Mouse (Mus musculus): ENCODE results near the gene Rps16. TPM values are rescaled to one million over a fixed set of nuclear protein-coding genes. Genes with fewer than 3 reads are reported as not detected.

Rps16 gene
- polyA plus RNA-seq, 1 experiment from 2014 or later, result 1,547 TPM

- Histone ChIP-seq H3K9ac (ENCODE audit: low read depth, low read length) (no peak overlapping the region), H3K36me3 (ENCODE audit: control insufficient read depth, insufficient read depth, low read length) (peaks cover 10% of the 10 kb centered on the region), H3K4me2 (no peak overlapping the region; the same call in 1 of the 2 replicates), H3K4me3 (ENCODE audit: low read depth, low read length) (no peak overlapping the region), H3K9me3 (ENCODE audit: control insufficient read depth, low read length) (no peaks in the 10 kb centered on the region), H3K27ac (ENCODE audit: low read depth, low read length) (peak overlapping the region; percentile 97; the same call in 1 of the 2 replicates), H3K4me1 (replicated peaks; ENCODE audit: control insufficient read depth, insufficient read depth, low read length) (peaks cover 53% of the 10 kb centered on the region), H3K27me3 (replicated peaks; ENCODE audit: control insufficient read depth, insufficient read depth, low read length) (no peaks in the 10 kb centered on the region)
- no peak for ATAC-seq (replicated peaks; ENCODE audit: low FRiP score)
- WGBS, result 72% methylated on average over 7 of the region's 7 CpGs
- no peak for DNase-seq (ENCODE audit: low spot score)
These were observed 23.5 kb downstream of the Rps16 start for GRCm38 (mm10) chr7:28373891-28374495.

- peaks cover 10% of the 10 kb centered on the region for H3K36me3 ChIP-seq (ENCODE audit: control insufficient read depth, insufficient read depth, low read length)
- DNase-seq (ENCODE audit: low spot score), result no peak
- peak overlapping the region; percentile 97 for H3K27ac ChIP-seq (ENCODE audit: low read depth, low read length)
- peak overlapping the region; percentile 92 for H3K4me2 ChIP-seq
- no peaks in the 10 kb centered on the region for H3K9me3 ChIP-seq (ENCODE audit: control insufficient read depth, low read length)
- peaks cover 59% of the 10 kb centered on the region for H3K4me1 ChIP-seq (replicated peaks; ENCODE audit: control insufficient read depth, insufficient read depth, low read length)
- ATAC-seq (replicated peaks; ENCODE audit: low FRiP score), result no peak
- H3K9ac ChIP-seq (ENCODE audit: low read depth, low read length), result no peak overlapping the region
- no peak overlapping the region; the same call in 1 of the 2 replicates for H3K4me3 ChIP-seq (ENCODE audit: low read depth, low read length)
- WGBS, result 63% methylated on average over 10 of the region's 10 CpGs
- H3K27me3 ChIP-seq (replicated peaks; ENCODE audit: control insufficient read depth, insufficient read depth, low read length), result no peaks in the 10 kb centered on the region
These were observed 24.2 kb downstream of the Rps16 start for GRCm38 (mm10) chr7:28374647-28375046.

DNA sequence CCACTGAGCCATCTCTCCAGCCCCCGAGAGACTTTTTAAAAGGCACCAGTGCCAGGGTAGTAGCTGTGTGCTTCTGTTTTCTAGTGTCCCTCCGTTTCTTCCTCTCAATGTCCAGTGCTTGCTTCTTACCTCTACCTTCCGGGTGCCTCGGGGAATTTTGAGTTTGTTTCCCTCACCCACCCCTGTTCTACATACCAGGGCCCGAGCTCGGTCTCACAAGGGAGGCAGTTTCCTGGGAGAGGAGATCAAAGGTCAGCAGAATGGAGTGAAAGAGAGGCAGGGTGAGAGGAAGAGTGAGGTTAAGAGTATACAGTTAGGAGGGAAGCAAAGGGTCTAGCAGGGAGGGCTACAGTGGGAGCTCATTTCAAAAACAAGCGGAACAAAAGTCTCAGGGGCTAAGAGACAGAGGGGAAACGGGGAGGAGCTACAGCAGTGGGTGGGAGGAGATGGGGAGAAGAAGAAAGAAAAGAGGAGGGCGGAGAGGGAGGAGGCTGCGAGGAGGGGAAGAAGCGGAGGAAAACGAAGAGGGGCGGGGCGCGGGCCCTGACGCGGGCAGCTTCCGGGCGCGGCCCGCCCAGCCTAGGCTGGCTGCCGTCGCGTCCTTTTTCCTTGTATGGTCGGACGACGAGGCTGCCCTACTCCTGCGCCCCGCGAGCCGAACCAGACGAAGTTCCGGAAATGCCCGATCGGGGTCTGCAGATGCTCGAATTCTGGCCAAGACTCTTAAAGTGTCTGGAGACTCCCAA is 24.9 kb downstream of the Rps16 start:
- WGBS, result 2% methylated on average over 34 of the region's 36 CpGs
- Histone ChIP-seq H3K4me1 (replicated peaks; ENCODE audit: control insufficient read depth, insufficient read depth, low read length) (peaks cover 62% of the 10 kb centered on the region), H3K9ac (ENCODE audit: low read depth, low read length) (peak overlapping the region; percentile 74), H3K4me3 (ENCODE audit: low read depth, low read length) (peak overlapping the region; percentile 51), H3K4me2 (peak overlapping the region; percentile 92), H3K36me3 (ENCODE audit: control insufficient read depth, insufficient read depth, low read length) (peaks cover 8% of the 10 kb centered on the region), H3K9me3 (ENCODE audit: control insufficient read depth, low read length) (no peaks in the 10 kb centered on the region), H3K27ac (ENCODE audit: low read depth, low read length) (peak overlapping the region; percentile 97), H3K27me3 (replicated peaks; ENCODE audit: control insufficient read depth, insufficient read depth, low read length) (no peaks in the 10 kb centered on the region)
- DNase-seq (ENCODE audit: low spot score) (peak; percentile 89), ATAC-seq (replicated peaks; ENCODE audit: low FRiP score) (peak; percentile 55)

DNA sequence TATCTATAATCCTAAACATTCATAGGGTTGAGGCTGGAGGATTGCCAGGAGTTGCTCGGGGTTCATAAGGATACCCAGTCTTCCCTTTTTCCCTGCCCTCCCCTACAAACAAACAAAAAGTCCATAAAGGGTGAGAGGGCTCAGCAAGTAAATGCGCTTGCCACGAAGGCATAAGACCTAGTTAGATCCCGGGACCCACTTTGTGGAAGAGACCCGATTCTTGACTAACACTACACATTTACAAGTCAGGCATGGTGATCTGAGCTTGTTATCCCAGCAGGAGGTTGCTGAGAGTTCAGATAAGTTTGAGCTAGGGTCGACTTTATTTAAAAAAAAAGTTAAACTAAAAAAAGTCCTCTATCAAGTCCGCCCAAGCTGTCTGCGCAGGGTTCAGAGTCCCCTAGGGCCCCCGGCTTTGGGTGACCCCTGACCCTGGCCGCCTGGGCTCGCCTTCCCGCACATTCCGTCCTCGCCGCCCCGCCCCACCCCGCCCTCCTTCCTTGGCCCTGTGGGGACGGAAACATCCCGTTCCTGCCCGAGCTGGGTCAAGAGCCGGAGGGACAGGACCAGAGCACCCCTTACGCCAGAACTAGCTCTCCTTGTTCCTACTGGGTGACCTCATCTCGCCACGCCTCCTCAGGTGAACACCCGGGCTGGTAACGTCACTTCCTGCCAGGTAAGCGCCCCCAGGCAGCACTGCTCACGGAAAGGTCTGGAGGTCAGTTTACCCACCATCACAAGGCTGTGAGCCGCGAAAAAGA is 25.7 kb downstream of the Rps16 start:
- WGBS, result 5% methylated on average over 30 of the region's 30 CpGs
- peak overlapping the region; percentile 97 for H3K27ac ChIP-seq (ENCODE audit: low read depth, low read length)
- peaks cover 7% of the 10 kb centered on the region; the same call in 1 of the 2 replicates for H3K36me3 ChIP-seq (ENCODE audit: control insufficient read depth, insufficient read depth, low read length)
- DNase-seq (ENCODE audit: low spot score) (peak; percentile 72), ATAC-seq (replicated peaks; ENCODE audit: low FRiP score) (no peak)
- H3K4me1 ChIP-seq (replicated peaks; ENCODE audit: control insufficient read depth, insufficient read depth, low read length), result peaks cover 61% of the 10 kb centered on the region
- H3K4me2 ChIP-seq, result peak overlapping the region; percentile 92
- H3K9ac ChIP-seq (ENCODE audit: low read depth, low read length), result peak overlapping the region; percentile 74
- H3K9me3 ChIP-seq (ENCODE audit: control insufficient read depth, low read length), result no peaks in the 10 kb centered on the region
- peak overlapping the region; percentile 51 for H3K4me3 ChIP-seq (ENCODE audit: low read depth, low read length)
- no peaks in the 10 kb centered on the region for H3K27me3 ChIP-seq (replicated peaks; ENCODE audit: control insufficient read depth, insufficient read depth, low read length)

DNA sequence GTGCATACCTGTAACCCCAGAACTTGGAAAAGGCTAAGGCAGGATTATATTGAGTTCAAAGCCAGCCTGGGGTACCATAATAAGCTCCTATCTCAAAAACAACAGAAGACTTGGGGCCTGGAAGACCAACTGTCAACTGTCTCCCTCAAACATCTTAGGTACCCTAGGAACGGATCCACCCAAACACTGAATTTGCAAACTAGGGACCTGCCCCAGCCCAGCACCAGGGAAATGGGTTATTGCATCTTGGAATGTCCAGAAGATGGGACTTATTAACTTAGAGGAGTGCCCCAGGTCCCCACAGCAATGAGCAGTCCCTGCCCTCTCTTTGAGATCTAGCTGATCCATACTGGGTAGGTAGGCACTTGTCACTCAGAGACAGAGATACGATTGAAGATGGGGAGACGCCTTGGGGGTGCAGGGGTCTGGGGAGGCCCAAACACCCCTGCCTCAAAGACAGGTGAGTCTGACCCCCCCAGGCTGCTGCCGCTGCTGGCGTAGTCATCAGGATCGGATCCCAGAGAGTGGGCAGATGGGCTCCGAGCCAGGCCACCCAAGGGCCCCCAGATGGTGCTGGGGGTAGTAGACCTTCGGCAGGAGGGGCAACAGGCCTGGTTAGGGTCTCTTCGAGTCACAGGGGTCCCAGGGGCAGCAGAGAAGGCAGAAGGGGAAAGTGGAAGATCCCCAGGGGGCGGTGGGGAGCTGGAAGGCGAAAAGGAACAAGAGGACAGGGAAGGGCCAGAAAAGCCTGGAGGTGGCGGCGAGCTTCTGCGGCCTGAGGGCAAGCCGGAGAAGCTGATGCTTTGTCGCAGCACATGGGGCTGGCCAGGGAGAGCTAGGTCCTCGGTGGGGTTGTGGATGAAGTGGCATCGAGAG is 27.0 kb downstream of the Rps16 start:
- DNase-seq (ENCODE audit: low spot score) (no peak), ATAC-seq (replicated peaks; ENCODE audit: low FRiP score) (no peak)
- H3K36me3 ChIP-seq (ENCODE audit: control insufficient read depth, insufficient read depth, low read length), result peaks cover 7% of the 10 kb centered on the region; the same call in 1 of the 2 replicates
- peak overlapping the region; percentile 85 for H3K9ac ChIP-seq (ENCODE audit: low read depth, low read length)
- H3K4me1 ChIP-seq (replicated peaks; ENCODE audit: control insufficient read depth, insufficient read depth, low read length), result peaks cover 70% of the 10 kb centered on the region
- 61% methylated on average over 18 of the region's 18 CpGs for WGBS
- H3K4me2 ChIP-seq, result peak overlapping the region; percentile 92
- no peaks in the 10 kb centered on the region for H3K9me3 ChIP-seq (ENCODE audit: control insufficient read depth, low read length)
- H3K27me3 ChIP-seq (replicated peaks; ENCODE audit: control insufficient read depth, insufficient read depth, low read length), result no peaks in the 10 kb centered on the region
- H3K4me3 ChIP-seq (ENCODE audit: low read depth, low read length), result peak overlapping the region; percentile 80
- H3K27ac ChIP-seq (ENCODE audit: low read depth, low read length), result peak overlapping the region; percentile 89

- H3K27ac ChIP-seq (ENCODE audit: low read depth, low read length), result peak overlapping the region; percentile 89
- H3K9me3 ChIP-seq (ENCODE audit: control insufficient read depth, low read length), result no peaks in the 10 kb centered on the region
- H3K4me2 ChIP-seq, result peak overlapping the region; percentile 92
- H3K36me3 ChIP-seq (ENCODE audit: control insufficient read depth, insufficient read depth, low read length), result peaks cover 7% of the 10 kb centered on the region; the same call in 1 of the 2 replicates
- peak overlapping the region; percentile 85 for H3K9ac ChIP-seq (ENCODE audit: low read depth, low read length)
- WGBS, result 25% methylated on average over 32 of the region's 32 CpGs
- peaks cover 78% of the 10 kb centered on the region for H3K4me1 ChIP-seq (replicated peaks; ENCODE audit: control insufficient read depth, insufficient read depth, low read length)
- no peak for DNase-seq (ENCODE audit: low spot score)
- H3K27me3 ChIP-seq (replicated peaks; ENCODE audit: control insufficient read depth, insufficient read depth, low read length), result no peaks in the 10 kb centered on the region
- no peak for ATAC-seq (replicated peaks; ENCODE audit: low FRiP score)
- H3K4me3 ChIP-seq (ENCODE audit: low read depth, low read length), result peak overlapping the region; percentile 80
These were observed 27.7 kb downstream of the Rps16 start for GRCm38 (mm10) chr7:28378066-28378690.

DNA sequence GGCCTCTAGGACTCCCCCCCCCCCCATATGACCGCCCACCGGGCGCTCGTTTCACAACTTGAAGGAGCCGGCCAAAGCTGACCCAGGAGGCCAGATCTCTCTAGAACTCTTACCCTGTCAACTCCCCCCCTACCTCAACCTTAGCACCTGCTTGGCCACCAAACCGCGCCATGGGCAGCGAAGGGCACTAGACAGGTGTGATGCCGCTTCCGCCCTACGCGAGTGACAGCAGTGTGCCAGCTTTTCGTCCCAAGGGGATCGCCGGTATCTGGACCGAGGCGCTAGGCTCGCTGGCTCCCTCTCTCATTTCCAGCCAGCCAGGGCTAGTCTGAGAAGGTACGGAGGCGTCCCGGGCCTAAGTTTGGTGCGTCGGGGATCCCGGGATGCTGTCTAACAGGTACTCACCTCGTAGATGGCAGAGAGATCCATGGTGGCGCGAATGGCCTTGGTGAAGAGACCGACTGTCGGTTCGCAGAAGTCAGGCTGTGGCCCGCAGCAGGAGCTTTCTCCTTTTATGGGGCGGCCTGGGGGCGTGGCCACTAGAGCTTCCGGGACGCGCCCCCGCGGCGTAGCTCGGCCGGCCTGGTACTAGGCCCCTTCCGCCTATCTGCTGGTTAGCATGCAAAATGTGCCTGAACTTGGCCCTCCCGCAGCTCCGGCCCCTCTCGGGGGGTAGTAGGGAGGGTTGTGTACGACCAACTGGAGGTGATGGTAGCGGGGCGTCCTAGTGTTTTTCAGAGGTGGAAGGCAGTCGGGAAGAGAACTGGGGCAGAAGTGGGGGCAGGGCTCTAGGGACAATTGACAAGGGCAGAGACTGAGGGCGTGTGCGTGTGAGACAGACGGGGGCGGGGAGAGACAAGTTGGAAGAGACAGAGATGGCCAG is 28.6 kb downstream of the Rps16 start:
- Histone ChIP-seq H3K36me3 (ENCODE audit: control insufficient read depth, insufficient read depth, low read length) (peaks cover 7% of the 10 kb centered on the region; the same call in 1 of the 2 replicates), H3K4me2 (peak overlapping the region; percentile 92), H3K9ac (ENCODE audit: low read depth, low read length) (peak overlapping the region; percentile 85), H3K4me3 (ENCODE audit: low read depth, low read length) (peak overlapping the region; percentile 80), H3K4me1 (replicated peaks; ENCODE audit: control insufficient read depth, insufficient read depth, low read length) (peaks cover 78% of the 10 kb centered on the region), H3K27ac (ENCODE audit: low read depth, low read length) (peak overlapping the region; percentile 89), H3K9me3 (ENCODE audit: control insufficient read depth, low read length) (no peaks in the 10 kb centered on the region), H3K27me3 (replicated peaks; ENCODE audit: control insufficient read depth, insufficient read depth, low read length) (no peaks in the 10 kb centered on the region)
- under 1% methylated on average over 53 of the region's 53 CpGs for WGBS
- DNase-seq (ENCODE audit: low spot score), result peak; percentile 95
- ATAC-seq (replicated peaks; ENCODE audit: low FRiP score), result peak; percentile 73
